20 mouse cellular contexts compared by ENCODE assay signal in the genomic region with DNA sequence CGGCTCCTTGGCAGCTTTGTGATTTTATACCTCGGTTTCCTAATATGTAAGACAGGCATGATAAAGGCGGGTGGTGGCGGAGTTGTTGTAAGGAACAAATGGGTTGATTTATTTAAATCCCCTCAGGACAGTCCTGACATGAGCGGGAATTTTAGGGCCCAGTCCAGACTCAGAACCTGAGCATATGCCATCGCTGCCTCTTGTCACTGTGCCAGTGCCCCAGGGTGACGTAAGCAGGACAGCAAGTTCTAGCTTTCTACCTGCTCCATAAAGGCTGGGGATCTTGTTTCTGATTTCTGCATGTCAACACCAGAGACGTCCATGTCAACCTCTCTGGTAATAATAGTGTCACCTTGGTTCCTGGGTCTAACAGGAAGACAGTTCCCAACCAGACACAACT. TPM values are rescaled to one million over a fixed set of nuclear protein-coding genes. Genes with fewer than 3 reads are reported as not detected.
"Had no signal": no experiment of that assay in that cellular context is flagged by ENCODE, and none has a peak within 500 bp of the region (broad histone marks: within the 10 kb centered on the region; RNA-seq: fewer than 3 reads in every experiment).

No protein-coding gene starts in this region.

- H3K9me3 ChIP-seq: limb, embryonic 15.5 days; liver, embryonic 12.5 days; megakaryocyte, embryonic 14.5 days; midbrain, embryonic 15.5 days; neural tube, embryonic 12.5 days had no signal

- DNase-seq: kidney, postnatal 14 days; lung, embryonic 14.5 days; lung, postnatal 10 days; retina, postnatal 1 day; thymus, postnatal 4 days had no signal

- H3K4me3 ChIP-seq: limb, embryonic 15.5 days; liver, embryonic 12.5 days; megakaryocyte, embryonic 14.5 days; midbrain, embryonic 15.5 days; neural tube, embryonic 12.5 days had no signal

- H3K27me3 ChIP-seq: limb, embryonic 15.5 days; liver, embryonic 12.5 days; midbrain, embryonic 15.5 days; neural tube, embryonic 12.5 days had no signal

- H3K27ac ChIP-seq: limb, embryonic 15.5 days; liver, embryonic 12.5 days; midbrain, embryonic 15.5 days; neural tube, embryonic 12.5 days; stomach, postnatal 0 days had no signal

- H3K4me1 ChIP-seq: limb, embryonic 15.5 days; liver, embryonic 12.5 days; midbrain, embryonic 15.5 days; neural tube, embryonic 12.5 days had no signal

- H3K36me3 ChIP-seq: limb, embryonic 15.5 days; liver, embryonic 12.5 days; midbrain, embryonic 15.5 days; neural tube, embryonic 12.5 days had no signal

RNA-seq across cellular contexts. Expression of gene AL607142.1, which starts 24.7 kb away (rescaled TPM):
- total RNA-seq: layer of hippocampus, postnatal 10 days; left cerebral cortex, postnatal 10 days; monocyte, adult 5-6 weeks; neutrophil, adult 5-6 weeks had no signal
- polyA plus RNA-seq: kidney, embryonic 14.5 days; limb, embryonic 11.5 days; limb, embryonic 15.5 days; liver, embryonic 12.5 days; liver, embryonic 16.5 days; lung, embryonic 14.5 days; midbrain, embryonic 11.5 days; midbrain, embryonic 15.5 days; neural tube, embryonic 12.5 days; small intestine, adult 2 months; stomach, postnatal 0 days had no signal
